Mouse (Mus musculus): ENCODE data around the gene Ccdc125.
"Not testable (repeated sequence)": the region's sequence is repeated elsewhere in the genome, so short reads cannot be mapped to it uniquely, and the experiment has no call there.

Ccdc125 gene

GRCm38 (mm10) chr13:100715467-100715866, 46.0 kb downstream of the Ccdc125 start:
- no peak for DNase-seq (ENCODE audit: inconsistent age in 2 of 2, low spot score in 1 of 2)

- DNase-seq (ENCODE audit: inconsistent age in 2 of 2, low spot score in 1 of 2), result no peak
Measured at GRCm38 (mm10) chr13:100721656-100722055, 52.1 kb downstream of the Ccdc125 start.

- DNase-seq (ENCODE audit: inconsistent age in 2 of 2, low spot score in 1 of 2), result no peak
Measured at GRCm38 (mm10) chr13:100724051-100724754, 54.7 kb downstream of the Ccdc125 start.

GRCm38 (mm10) chr13:100725194-100725593, 55.7 kb downstream of the Ccdc125 start:
- no peak for DNase-seq (ENCODE audit: inconsistent age in 2 of 2, low spot score in 1 of 2)

GRCm38 (mm10) chr13:100728086-100728485, 58.6 kb downstream of the Ccdc125 start:
- no peak for DNase-seq (ENCODE audit: inconsistent age in 2 of 2, low spot score in 1 of 2)

GRCm38 (mm10) chr13:100728530-100728929, 59.0 kb downstream of the Ccdc125 start:
- not testable (repeated sequence) for DNase-seq (ENCODE audit: inconsistent age in 2 of 2, low spot score in 1 of 2)

GRCm38 (mm10) chr13:100730153-100730860, 60.8 kb downstream of the Ccdc125 start:
- DNase-seq (ENCODE audit: inconsistent age in 2 of 2, low spot score in 1 of 2), result peak; percentile 19 to 67

- peak; percentile 94 to 97 for DNase-seq (ENCODE audit: inconsistent age in 2 of 2, low spot score in 1 of 2)
Measured at GRCm38 (mm10) chr13:100730861-100731176, 61.3 kb downstream of the Ccdc125 start, which contains the start of gene Cdk7. Gene Cdk7 (minus strand): TSS chr13:100730939.

- peak in 1 of 2 experiments; percentile 42 for DNase-seq (ENCODE audit: inconsistent age in 2 of 2, low spot score in 1 of 2)
Measured at GRCm38 (mm10) chr13:100731462-100732046, 62.0 kb downstream of the Ccdc125 start.

GRCm38 (mm10) chr13:100732756-100733155, 63.2 kb downstream of the Ccdc125 start:
- no peak for DNase-seq (ENCODE audit: inconsistent age in 2 of 2, low spot score in 1 of 2)

- DNase-seq (ENCODE audit: inconsistent age in 2 of 2, low spot score in 1 of 2), result peak; percentile 17 to 38
Measured at GRCm38 (mm10) chr13:100742831-100743230, 73.3 kb downstream of the Ccdc125 start.

GRCm38 (mm10) chr13:100743346-100744035, 74.0 kb downstream of the Ccdc125 start:
- DNase-seq (ENCODE audit: inconsistent age in 2 of 2, low spot score in 1 of 2), result peak in 1 of 2 experiments; percentile 44

GRCm38 (mm10) chr13:100744036-100744744, 74.7 kb downstream of the Ccdc125 start, which contains the start of gene Mrps36:
Gene Mrps36 (minus strand): TSS chr13:100744659.
- peak; percentile 96 to 98 for DNase-seq (ENCODE audit: inconsistent age in 2 of 2, low spot score in 1 of 2)

- no peak for DNase-seq (ENCODE audit: inconsistent age in 2 of 2, low spot score in 1 of 2)
Measured at GRCm38 (mm10) chr13:100746090-100746489, 76.6 kb downstream of the Ccdc125 start.
